Mouse (Mus musculus) neural tube, embryonic 14.5 days (tissue): ENCODE measurements around the gene Gmeb1. TPM values are rescaled to one million over a fixed set of nuclear protein-coding genes. Genes with fewer than 3 reads are reported as not detected.
A peak's percentile ranks its signal among the peaks of the same experiment; 100 is the strongest.

Experiments used
- ATAC-seq: fragments of 200-750 bp; cut with Nextera tagmentation; 2 replicates; pipeline ENCODE4 v1.8.0; 2017; ENCODE audit warnings: low read depth, mild to moderate bottlenecking, moderate TSS enrichment, moderate library complexity
- H3K27ac ChIP-seq: fragments of 300-500 bp; sonication (generic); 2 replicates; pipeline ENCODE4 v1.5.1; 2014; ENCODE audit warnings: low read depth, mild to moderate bottlenecking, control low read depth, low read length, moderate library complexity, mixed read lengths
- H3K27me3 ChIP-seq: fragments of 300-500 bp; sonication (generic); 2 replicates; pipeline ENCODE4 v1.6.1; 2014; ENCODE audit warnings: low read length; ENCODE audit not compliant: control insufficient read depth, insufficient read depth
- H3K36me3 ChIP-seq: fragments of 300-500 bp; sonication (generic); 2 replicates; pipeline ENCODE4 v1.6.1; 2014; ENCODE audit warnings: low read length, mixed read lengths; ENCODE audit not compliant: control insufficient read depth, insufficient read depth
- H3K4me1 ChIP-seq: fragments of 300-500 bp; sonication (generic); 2 replicates; pipeline ENCODE4 v1.6.1; 2014; ENCODE audit warnings: low read length; ENCODE audit not compliant: control insufficient read depth, insufficient read depth
- H3K4me2 ChIP-seq: fragments of 300-500 bp; sonication (generic); 2 replicates; pipeline ENCODE4 v1.6.1; 2014; ENCODE audit warnings: mild to moderate bottlenecking, low read depth, low read length, control low read depth
- H3K4me3 ChIP-seq: fragments of 300-500 bp; sonication (generic); 2 replicates; pipeline ENCODE4 v1.5.1; 2014; ENCODE audit warnings: low read depth, low read length, control low read depth, mixed read lengths
- H3K9ac ChIP-seq: fragments of 300-500 bp; sonication (generic); replicated peaks from 2 replicates; pipeline ENCODE4 v1.6.1; 2014; ENCODE audit warnings: low read depth, mild to moderate bottlenecking, control low read depth, low read length, mixed read lengths
- H3K9me3 ChIP-seq: fragments of 300-500 bp; sonication (generic); 2 replicates; pipeline ENCODE4 v1.6.1; 2016; ENCODE audit warnings: low read length; ENCODE audit not compliant: control insufficient read depth
- WGBS: fragments of 180-500 bp; shearing (Covaris S2); extraction: QIAGEN DNeasy Blood & Tissue Kit; methylation state at CpG from one replicate; pipeline ENCODE4 v1.1.7; 2014; 5-methylcytosine and 5-hydroxymethylcytosine counted together
- polyA plus RNA-seq: library from polyadenylated mRNA; unstranded; fragments of >200 nt; fragmentation: Nextera tagmentation; extraction: Ambion mirVana; gene quantifications from 2 replicates; pipeline ENCODE4 v1.2.1, GENCODE M21; 2014

The Gmeb1 gene
- polyA plus RNA-seq, 1 experiment from 2014 or later, result 38.3 TPM

DNA sequence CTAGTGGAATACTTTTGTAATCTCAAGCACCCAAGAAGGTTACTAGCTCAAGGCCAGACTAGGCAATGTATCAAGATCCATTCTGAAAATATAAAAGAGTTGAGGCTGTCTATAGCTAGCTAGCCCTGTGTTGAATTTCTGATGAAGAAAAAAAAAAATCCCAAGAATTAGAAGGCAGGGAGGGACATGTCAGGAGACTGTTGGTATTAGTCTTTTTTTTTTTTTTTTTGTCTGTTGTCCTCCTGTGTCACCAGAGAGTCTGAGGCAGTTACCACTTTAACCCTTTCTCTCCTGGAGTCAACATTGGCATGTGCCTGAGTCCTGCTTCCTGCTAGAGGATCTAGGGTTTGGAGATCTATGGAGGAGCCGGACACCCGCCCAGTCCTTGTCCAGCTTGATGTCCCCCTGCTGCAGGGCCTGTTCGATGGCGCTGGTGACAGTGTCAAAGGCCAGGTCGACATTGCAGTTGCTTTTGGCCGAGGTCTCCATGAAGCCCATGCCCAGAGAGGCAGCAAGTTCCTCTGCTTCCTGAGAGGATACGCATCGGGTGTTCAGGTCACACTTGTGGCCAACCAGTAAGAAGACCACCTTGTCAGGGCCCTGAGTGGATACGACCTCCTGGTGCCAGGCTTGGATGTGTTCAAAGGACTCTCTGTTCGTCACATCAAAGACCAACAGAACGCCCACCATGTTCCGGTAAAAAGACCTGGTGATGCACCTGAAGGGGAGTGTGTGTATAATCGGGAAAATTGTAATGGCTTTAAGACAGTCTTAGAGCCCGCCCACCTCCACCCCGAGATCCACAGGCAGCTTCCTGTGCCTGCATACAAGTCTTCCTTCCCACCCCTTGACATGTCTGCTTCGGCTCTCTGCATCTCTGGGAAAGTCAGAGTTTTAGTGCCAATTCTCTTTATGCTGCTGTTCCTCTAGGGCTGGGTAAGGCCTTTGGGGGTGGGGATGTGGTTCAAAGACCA, 40.9 kb upstream of the Gmeb1 start:
- H3K27me3 ChIP-seq, result no peaks in the 10 kb centered on the region
- no peaks in the 10 kb centered on the region for H3K4me1 ChIP-seq
- peak overlapping the region; percentile 58 for H3K4me2 ChIP-seq
- no peaks in the 10 kb centered on the region for H3K9me3 ChIP-seq
- 62% methylated on average over 16 of the region's 16 CpGs for WGBS
- ATAC-seq, result 0 out of 2 replicates have a peak, but pooled peaks have one; percentile 10
- H3K4me3 ChIP-seq, result peak overlapping the region; percentile 32
- no peak overlapping the region for H3K27ac ChIP-seq
- H3K9ac ChIP-seq, result peak overlapping the region; percentile 48
- H3K36me3 ChIP-seq, result no peaks in the 10 kb centered on the region

DNA sequence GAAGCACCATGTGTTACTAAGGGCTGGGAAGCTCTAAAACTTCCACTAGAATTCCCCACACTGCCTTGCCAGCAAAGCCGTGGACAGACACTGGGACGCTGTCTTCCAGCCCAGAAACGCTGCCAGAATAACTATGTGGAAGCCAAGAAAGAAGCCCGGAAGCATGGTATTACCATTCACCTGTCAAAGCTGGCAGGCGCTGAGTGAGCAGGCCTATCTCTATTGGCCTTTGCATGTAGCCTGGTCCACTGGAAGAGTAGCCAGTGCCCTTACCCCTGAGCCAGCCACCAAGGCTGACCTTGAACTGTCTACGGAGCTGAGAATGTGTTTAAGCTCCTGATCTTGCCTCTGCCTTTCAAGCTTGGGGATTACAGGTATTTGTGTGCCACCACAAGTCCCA, 40.1 kb upstream of the Gmeb1 start:
- Histone ChIP-seq H3K9ac (no peak overlapping the region), H3K4me1 (no peaks in the 10 kb centered on the region), H3K27ac (no peak overlapping the region), H3K27me3 (no peaks in the 10 kb centered on the region), H3K4me2 (no peak overlapping the region), H3K36me3 (no peaks in the 10 kb centered on the region), H3K9me3 (no peaks in the 10 kb centered on the region), H3K4me3 (no peak overlapping the region)
- no peak for ATAC-seq
- 88% methylated on average over 6 of the region's 6 CpGs for WGBS

- H3K4me2 ChIP-seq, result no peak overlapping the region
- no peaks in the 10 kb centered on the region for H3K27me3 ChIP-seq
- no peak overlapping the region for H3K27ac ChIP-seq
- H3K4me3 ChIP-seq, result no peak overlapping the region
- no peak for ATAC-seq
- H3K36me3 ChIP-seq, result no peaks in the 10 kb centered on the region
- no peak overlapping the region for H3K9ac ChIP-seq
- no peaks in the 10 kb centered on the region for H3K4me1 ChIP-seq
- WGBS, result 88% methylated on average over 1 of the region's 1 CpGs
- no peaks in the 10 kb centered on the region for H3K9me3 ChIP-seq
Measured at GRCm38 (mm10) chr4:132299849-132300248, 38.4 kb upstream of the Gmeb1 start.

DNA sequence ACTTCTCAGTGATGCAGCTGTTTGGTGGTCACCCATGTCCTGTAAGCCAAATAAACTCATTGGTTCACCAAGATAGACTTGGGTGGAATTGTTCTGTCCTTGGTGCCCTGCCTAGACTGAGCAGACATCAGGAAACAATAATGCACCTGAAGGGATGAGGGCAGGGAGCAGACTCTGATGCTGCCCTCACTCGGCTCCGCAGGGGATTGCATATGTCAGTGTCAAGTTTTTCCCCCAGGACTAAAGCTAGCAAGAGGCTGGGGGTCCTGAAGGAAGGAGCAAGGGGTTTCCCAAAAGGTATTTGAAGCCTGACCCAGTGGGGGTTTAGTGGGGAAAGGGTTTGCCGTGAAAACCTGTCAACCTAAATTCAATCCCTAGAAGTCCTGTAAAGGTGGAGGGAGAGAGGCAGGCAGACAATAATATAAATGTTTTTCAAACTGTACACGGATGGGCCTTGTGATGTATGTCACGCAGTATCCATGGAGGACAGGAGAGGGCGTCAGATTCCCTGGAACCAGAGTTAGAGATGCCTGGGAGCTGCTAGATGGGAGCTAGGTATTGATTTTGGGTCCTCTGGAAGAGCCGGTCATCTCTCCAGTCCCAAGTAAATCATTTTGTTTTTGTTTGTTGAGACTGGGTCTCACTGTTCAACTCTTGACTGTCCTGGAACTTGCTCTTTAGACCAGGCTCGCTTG, 34.4 kb upstream of the Gmeb1 start:
- no peaks in the 10 kb centered on the region for H3K27me3 ChIP-seq
- peaks cover 9% of the 10 kb centered on the region; the same call in 1 of the 2 replicates for H3K36me3 ChIP-seq
- H3K4me3 ChIP-seq, result no peak overlapping the region
- H3K9ac ChIP-seq, result no peak overlapping the region
- no peak overlapping the region for H3K4me2 ChIP-seq
- H3K4me1 ChIP-seq, result no peaks in the 10 kb centered on the region
- 39% methylated on average over 8 of the region's 8 CpGs for WGBS
- ATAC-seq, result no peak
- H3K9me3 ChIP-seq, result no peaks in the 10 kb centered on the region
- H3K27ac ChIP-seq, result no peak overlapping the region

- 90% methylated on average over 7 of the region's 7 CpGs for WGBS
- no peak for ATAC-seq
- Histone ChIP-seq H3K4me3 (no peak overlapping the region), H3K36me3 (peaks cover 13% of the 10 kb centered on the region; the same call in 1 of the 2 replicates), H3K9ac (no peak overlapping the region), H3K27ac (no peak overlapping the region), H3K4me2 (no peak overlapping the region), H3K4me1 (no peaks in the 10 kb centered on the region), H3K9me3 (no peaks in the 10 kb centered on the region), H3K27me3 (no peaks in the 10 kb centered on the region)
Measured at GRCm38 (mm10) chr4:132293682-132294240, 32.4 kb upstream of the Gmeb1 start.

DNA sequence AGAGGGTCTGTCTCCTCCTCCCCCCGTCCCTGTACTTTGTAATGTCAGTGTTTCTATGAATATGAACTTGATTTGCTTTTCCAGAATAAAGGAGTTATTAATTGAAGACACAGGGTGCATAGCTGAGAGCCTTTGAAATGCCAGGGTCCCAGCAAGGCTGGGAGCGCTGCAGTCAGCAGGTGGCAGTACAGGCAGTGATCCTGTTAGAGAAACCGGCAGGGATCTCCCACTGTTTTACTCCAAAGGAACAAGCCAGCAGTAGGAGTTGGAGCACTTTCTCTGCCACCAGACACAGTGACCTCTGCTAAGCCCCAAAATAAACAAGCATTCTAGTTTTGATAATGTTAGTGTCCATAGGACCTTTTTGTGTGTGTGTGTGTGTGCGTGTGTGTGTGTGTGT, 31.6 kb upstream of the Gmeb1 start:
- Histone ChIP-seq H3K27ac (no peak overlapping the region), H3K4me3 (no peak overlapping the region), H3K9me3 (no peaks in the 10 kb centered on the region), H3K36me3 (peaks cover 13% of the 10 kb centered on the region; the same call in 1 of the 2 replicates), H3K9ac (no peak overlapping the region), H3K4me1 (no peaks in the 10 kb centered on the region), H3K4me2 (no peak overlapping the region), H3K27me3 (no peaks in the 10 kb centered on the region)
- 51% methylated on average over 4 of the region's 4 CpGs for WGBS
- ATAC-seq, result no peak

DNA sequence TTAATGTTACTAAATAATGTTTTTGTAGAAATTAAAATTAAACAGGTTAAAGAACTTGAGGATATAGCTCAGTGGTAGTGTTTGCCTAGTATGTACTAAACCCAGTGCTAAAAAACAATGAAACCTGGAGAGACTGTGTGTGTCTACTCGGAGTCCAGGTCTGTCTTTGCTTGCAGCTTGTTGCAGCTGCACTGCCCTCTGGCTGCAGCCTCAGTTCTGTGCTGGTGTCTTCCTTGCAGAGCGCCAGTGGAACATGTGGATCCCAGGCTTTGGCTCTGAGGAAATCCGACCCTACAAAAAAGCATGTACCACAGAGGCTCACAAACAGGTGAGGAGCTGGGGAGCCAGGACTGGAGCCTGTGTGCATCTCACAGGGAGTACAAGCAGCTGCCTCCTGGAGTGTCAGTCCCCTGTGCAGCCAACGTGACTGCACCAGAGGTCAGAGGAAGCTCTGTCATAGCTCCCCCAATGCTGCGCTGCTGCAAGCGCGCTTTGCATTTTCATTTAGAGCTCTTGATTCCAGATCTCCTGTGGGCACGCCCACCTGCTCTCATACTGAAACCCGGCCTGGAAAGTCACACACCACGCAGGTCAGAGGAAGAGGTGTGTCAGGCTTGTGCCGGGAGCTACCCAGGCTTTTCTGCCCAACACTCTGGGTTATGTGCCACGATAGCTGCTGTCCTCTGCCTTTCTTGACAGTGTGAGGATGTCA, 30.4 kb upstream of the Gmeb1 start:
- peaks cover 13% of the 10 kb centered on the region for H3K36me3 ChIP-seq
- H3K4me3 ChIP-seq, result no peak overlapping the region
- no peaks in the 10 kb centered on the region for H3K27me3 ChIP-seq
- 84% methylated on average over 12 of the region's 12 CpGs for WGBS
- H3K27ac ChIP-seq, result no peak overlapping the region
- no peak overlapping the region for H3K9ac ChIP-seq
- H3K4me2 ChIP-seq, result no peak overlapping the region
- no peaks in the 10 kb centered on the region for H3K4me1 ChIP-seq
- no peak for ATAC-seq
- H3K9me3 ChIP-seq, result no peaks in the 10 kb centered on the region

DNA sequence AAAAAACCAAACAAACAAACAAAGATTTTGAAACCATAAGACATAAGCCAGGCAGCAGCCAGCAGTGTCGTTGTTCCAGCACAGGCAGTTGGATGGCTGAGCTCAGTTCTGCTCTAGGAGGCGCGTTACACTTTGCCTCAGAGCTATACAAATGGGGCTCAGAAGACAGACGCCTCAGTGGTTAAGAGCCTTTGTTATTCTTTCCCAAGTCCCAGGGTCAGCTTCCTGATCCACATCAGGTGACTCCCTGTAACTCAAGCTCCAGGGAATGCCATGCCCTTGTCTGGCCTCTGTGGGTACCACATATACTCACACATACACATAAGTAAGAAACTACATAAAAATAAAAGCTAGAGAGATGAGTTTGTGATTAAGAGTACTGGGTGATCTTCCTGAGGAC, 29.7 kb upstream of the Gmeb1 start:
- peaks cover 16% of the 10 kb centered on the region for H3K36me3 ChIP-seq
- no peaks in the 10 kb centered on the region for H3K4me1 ChIP-seq
- no peak overlapping the region for H3K9ac ChIP-seq
- WGBS, result 96% methylated on average over 4 of the region's 4 CpGs
- no peaks in the 10 kb centered on the region for H3K9me3 ChIP-seq
- ATAC-seq, result no peak
- no peak overlapping the region for H3K4me3 ChIP-seq
- no peak overlapping the region for H3K27ac ChIP-seq
- no peak overlapping the region for H3K4me2 ChIP-seq
- no peaks in the 10 kb centered on the region for H3K27me3 ChIP-seq
